Mouse (Mus musculus) gonadal fat pad, adult 2 months (tissue): ENCODE results near the gene Gm16253. TPM values are rescaled to one million over a fixed set of nuclear protein-coding genes. Genes with fewer than 3 reads are reported as not detected.
"Not testable (repeated sequence)": the region's sequence is repeated elsewhere in the genome, so short reads cannot be mapped to it uniquely, and the experiment has no call there.

Experiments
- DNase-seq: peaks from one replicate; pipeline ENCODE4 v3.0.0-alpha.2; 2012; ENCODE audit warnings: low read depth
- polyA plus RNA-seq: library from polyadenylated mRNA; depleted of rRNA; stranded (reverse); fragments of >200 nt; gene quantifications from 2 replicates; pipeline ENCODE4 v1.2.3, GENCODE M21; 2012; rRNA removed

Gene Gm16253
- polyA plus RNA-seq, 1 experiment: not detected

- no peak for DNase-seq
Observed at GRCm38 (mm10) chr3:96598156-96599068, 21.6 kb downstream of the Gm16253 start.

GRCm38 (mm10) chr3:96599069-96599393, 22.2 kb downstream of the Gm16253 start:
- no peak for DNase-seq

- DNase-seq: no peak
Observed at GRCm38 (mm10) chr3:96599411-96599810, 22.6 kb downstream of the Gm16253 start.

- no peak for DNase-seq
Observed at GRCm38 (mm10) chr3:96600639-96601250, 24.0 kb downstream of the Gm16253 start, which contains the start of gene Lix1l. Gene Lix1l (plus strand): TSS chr3:96601149.

- no peak for DNase-seq
Observed at GRCm38 (mm10) chr3:96601251-96601787, 24.5 kb downstream of the Gm16253 start.

- no peak for DNase-seq
Observed at GRCm38 (mm10) chr3:96601941-96602703, 25.3 kb downstream of the Gm16253 start.

GRCm38 (mm10) chr3:96602704-96603084, 25.9 kb downstream of the Gm16253 start:
- DNase-seq: no peak

- no peak for DNase-seq
Observed at GRCm38 (mm10) chr3:96603311-96603710, 26.5 kb downstream of the Gm16253 start.

GRCm38 (mm10) chr3:96606007-96606406, 29.2 kb downstream of the Gm16253 start:
- DNase-seq: not testable (repeated sequence)

- DNase-seq: no peak
Observed at GRCm38 (mm10) chr3:96606618-96607017, 29.8 kb downstream of the Gm16253 start.

GRCm38 (mm10) chr3:96617941-96618340, 41.2 kb downstream of the Gm16253 start:
- DNase-seq: no peak

GRCm38 (mm10) chr3:96623201-96623600, 46.4 kb downstream of the Gm16253 start:
- DNase-seq: no peak

GRCm38 (mm10) chr3:96629729-96630600, 53.2 kb downstream of the Gm16253 start, which contains the start of gene Rbm8a:
Gene Rbm8a (plus strand): TSS chr3:96629933.
- DNase-seq: peak; percentile 84

Other genes with a start within 250 kb of the Gm16253 start
- not detected in 2 replicates for gene BC107364, start 124.7 kb upstream of the Gm16253 start, polyA plus RNA-seq
- gene Hfe2, start 51.8 kb upstream of the Gm16253 start, polyA plus RNA-seq: 0.16 and 0.55 TPM in 2 replicates
- 664 and 966 TPM in 2 replicates for gene Txnip, start 19.0 kb upstream of the Gm16253 start, polyA plus RNA-seq
- gene Polr3gl, start 17.2 kb downstream of the Gm16253 start, polyA plus RNA-seq: 12.6 and 13.7 TPM in 2 replicates
- gene Ankrd34a, start 19.7 kb downstream of the Gm16253 start, polyA plus RNA-seq: 0.34 and 0.37 TPM in 2 replicates
- 20.6 and 21.5 TPM in 2 replicates for gene Lix1l, start 24.2 kb downstream of the Gm16253 start, polyA plus RNA-seq
- gene Rbm8a, start 52.9 kb downstream of the Gm16253 start, polyA plus RNA-seq: 6.5 and 12.6 TPM in 2 replicates
- 55.1 and 57.9 TPM in 2 replicates for gene Pex11b, start 58.4 kb downstream of the Gm16253 start, polyA plus RNA-seq
- gene Gm42957, start 58.5 kb downstream of the Gm16253 start, polyA plus RNA-seq: 0.09 and 0.10 TPM in 2 replicates
- 2.1 and 2.5 TPM in 2 replicates for gene Itga10, start 68.6 kb downstream of the Gm16253 start, polyA plus RNA-seq
- gene Ankrd35, start 93.1 kb downstream of the Gm16253 start, polyA plus RNA-seq: 1.8 and 2.2 TPM in 2 replicates
- gene Pias3, start 119.4 kb downstream of the Gm16253 start, polyA plus RNA-seq: 23.4 and 29.1 TPM in 2 replicates
- gene Nudt17, start 131.6 kb downstream of the Gm16253 start, polyA plus RNA-seq: 0.72 and 1.3 TPM in 2 replicates
- 28.4 and 29.9 TPM in 2 replicates for gene Polr3c, start 150.6 kb downstream of the Gm16253 start, polyA plus RNA-seq
- 21.4 and 26.2 TPM in 2 replicates for gene Rnf115, start 150.7 kb downstream of the Gm16253 start, polyA plus RNA-seq